Mouse (Mus musculus) C2C12 (cell line): ENCODE measurements around the gene Rnf145. TPM values are rescaled to one million over a fixed set of nuclear protein-coding genes. Genes with fewer than 3 reads are reported as not detected.

Experiments
- H3K27me3 ChIP-seq: one replicate; pipeline ENCODE4 v1.6.1; 2011; ENCODE audit not compliant: control insufficient read depth, insufficient read depth, insufficient read length
- H3K36me3 ChIP-seq: one replicate; pipeline ENCODE4 v1.6.1; 2011; ENCODE audit not compliant: control insufficient read depth, insufficient read depth
- H3K4me3 ChIP-seq: one replicate; pipeline ENCODE4 v1.5.1; 2011; ENCODE audit warnings: mild to moderate bottlenecking, control low read depth; ENCODE audit not compliant: poor library complexity, insufficient read depth, severe bottlenecking
- H3K79me2 ChIP-seq: one replicate; pipeline ENCODE4 v1.6.1; 2011; ENCODE audit not compliant: control insufficient read depth, insufficient read depth
- H3K79me3 ChIP-seq: one replicate; pipeline ENCODE4 v1.6.1; 2011; ENCODE audit warnings: low read depth, control low read depth
- H3ac ChIP-seq: one replicate; pipeline ENCODE3; 2011; ENCODE audit warnings: low read depth; ENCODE audit not compliant: control insufficient read depth, insufficient read length
- CEBPB ChIP-seq: IDR thresholded peaks from one replicate; pipeline ENCODE4 v1.6.1; 2011; ENCODE audit warnings: low read depth, mild to moderate bottlenecking, control low read depth, moderate library complexity
- CTCF ChIP-seq: IDR thresholded peaks from one replicate; pipeline ENCODE4 v1.5.1; 2011; ENCODE audit not compliant: control insufficient read depth, insufficient read depth, insufficient read length
- FOSL1 ChIP-seq: IDR thresholded peaks from one replicate; pipeline ENCODE4 v1.8.0; 2011; ENCODE audit warnings: mild to moderate bottlenecking, low read length; ENCODE audit not compliant: poor library complexity, insufficient read depth, severe bottlenecking
- MAX ChIP-seq: IDR thresholded peaks from one replicate; pipeline ENCODE4 v1.6.1; 2011; ENCODE audit warnings: mild to moderate bottlenecking, control low read depth
- MYOD1 ChIP-seq: IDR thresholded peaks from one replicate; pipeline ENCODE4 v1.6.1; 2011; ENCODE audit warnings: low read depth; ENCODE audit not compliant: control insufficient read depth, insufficient read length
- MYOG ChIP-seq: IDR thresholded peaks from one replicate; pipeline ENCODE4 v1.6.1; 2011; ENCODE audit not compliant: control insufficient read depth, insufficient read length; ENCODE audit errors: extremely low read depth
- USF1 ChIP-seq: IDR thresholded peaks from one replicate; pipeline ENCODE4 v1.6.1; 2011; ENCODE audit warnings: low read depth, mild to moderate bottlenecking, control low read depth, moderate library complexity
- long read RNA-seq, 2 experiments: library from polyadenylated mRNA; unstranded; transcript quantifications; one replicate each; pipeline ENCODE4 v2.0.0; 2019 to 2020
- polyA plus RNA-seq: library from polyadenylated mRNA; unstranded; fragments of >200 nt; fragmentation: generic; extraction: Trizol; gene quantifications from one replicate; pipeline ENCODE4 v1.2.1, GENCODE M21; 2012; ENCODE audit warnings: missing spikeins

The Rnf145 gene
- polyA plus RNA-seq, result 68.9 TPM
- long read RNA-seq, experiment 1, transcript Rnf145-201 (11 exons, 3,570 nt), result major isoform, 39 of 53 reads
- long read RNA-seq, experiment 1, partial matches to known transcripts, result 9 of 53 reads
- long read RNA-seq, experiment 1, other reads (novel, unspliced or antisense), result 5 of 53 reads
- long read RNA-seq, experiment 2, transcript Rnf145-201 (11 exons, 3,570 nt), result major isoform, 677 of 781 reads
- long read RNA-seq, experiment 2, partial matches to known transcripts, result 45 of 781 reads
- long read RNA-seq, experiment 2, other reads (novel, unspliced or antisense), result 59 of 781 reads

DNA sequence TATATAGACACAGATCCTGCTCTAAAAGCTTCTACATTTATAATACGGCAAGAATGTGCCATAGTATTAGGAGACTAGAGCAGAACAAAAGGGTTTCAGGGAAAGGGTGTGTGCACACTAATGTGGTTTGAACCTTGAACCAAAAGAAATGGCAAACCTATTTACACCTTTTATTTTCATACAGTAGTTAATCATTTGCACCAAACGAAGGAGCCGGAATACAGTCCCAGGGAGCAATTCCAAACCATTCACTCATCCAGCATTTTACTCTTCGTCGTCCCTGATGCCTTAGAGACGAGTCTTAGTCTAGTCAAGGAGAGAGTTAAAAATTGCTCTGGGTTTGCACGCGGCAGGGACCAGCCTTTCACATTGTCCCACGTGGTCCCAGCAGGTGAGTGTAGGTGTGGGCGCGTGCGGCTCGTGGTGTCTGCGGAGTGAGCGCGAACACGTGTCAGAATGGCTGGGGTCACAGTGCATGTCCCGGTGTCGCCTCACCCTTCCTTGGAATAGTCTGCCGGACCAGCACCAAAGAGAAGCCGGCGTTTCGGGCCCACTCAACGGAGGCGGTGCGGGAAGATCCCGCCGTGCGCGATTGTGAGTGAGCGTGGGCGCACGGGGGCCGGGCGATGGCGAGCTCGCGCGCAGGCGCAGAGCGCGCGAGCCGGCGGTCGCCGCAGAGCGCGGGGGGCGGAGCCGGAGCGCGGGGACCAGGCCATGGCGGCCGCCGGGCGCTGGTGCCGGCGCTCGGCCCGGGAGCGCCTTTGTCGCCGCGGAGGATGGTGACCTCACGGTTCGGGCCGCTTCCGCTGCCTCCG lies at the start of gene Rnf145:
TSS of gene Rnf145 (plus strand) at position 684 of the 815 bp plus-strand sequence.
- Histone ChIP-seq H3K36me3 (no peaks in the 10 kb centered on the region), H3K79me3 (peaks cover 36% of the 10 kb centered on the region), H3ac (peak within 1 kb of the TSS; percentile 97), H3K4me3 (peak within 1 kb of the TSS; percentile 92), H3K27me3 (no peaks in the 10 kb centered on the region), H3K79me2 (peaks cover 47% of the 10 kb centered on the region)
- TF ChIP-seq FOSL1 (no peak), MAX (peak; percentile 48)

DNA sequence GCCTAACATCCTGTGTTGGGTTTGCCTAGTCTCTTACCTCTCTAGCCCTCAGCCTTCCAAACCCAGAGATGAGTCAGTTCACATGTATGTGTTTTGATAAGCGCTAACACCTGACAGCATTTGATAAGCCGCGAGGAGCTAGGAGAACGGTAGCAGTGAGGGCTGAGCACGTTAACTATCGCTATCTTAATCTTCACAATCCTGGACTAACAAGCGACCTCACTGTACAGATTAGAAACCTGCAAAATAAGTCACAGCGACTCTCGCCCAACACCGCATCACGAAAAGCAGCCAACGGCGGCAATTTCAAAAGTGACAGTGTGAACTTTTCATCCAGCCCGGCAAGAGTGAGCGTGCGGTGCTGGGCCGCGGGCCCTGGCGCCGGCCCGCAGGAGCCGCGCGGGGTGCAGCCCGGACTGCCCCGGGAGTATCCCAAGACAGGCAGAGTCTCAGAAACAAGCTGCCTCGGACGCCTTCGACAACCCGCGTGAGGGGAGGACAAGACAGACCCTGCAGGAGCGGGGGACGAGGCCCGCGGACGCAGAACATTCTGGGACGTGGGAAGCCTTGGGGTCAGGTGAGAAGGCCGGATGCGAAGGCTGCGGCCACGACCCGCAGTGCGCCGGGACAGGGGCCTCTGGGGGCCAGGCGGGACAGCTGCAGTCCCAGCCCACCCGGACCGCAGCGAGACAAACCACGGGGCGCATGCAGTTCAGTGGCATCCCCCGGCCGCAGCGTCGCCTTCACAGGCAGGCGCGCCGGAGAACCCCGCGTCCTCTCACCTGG lies 48.9 kb upstream of the Rnf145 start:
- Histone ChIP-seq H3ac (peak overlapping the region; percentile 98), H3K36me3 (peaks cover 8% of the 10 kb centered on the region), H3K79me2 (peaks cover 15% of the 10 kb centered on the region), H3K4me3 (peak overlapping the region; percentile 76), H3K27me3 (no peaks in the 10 kb centered on the region), H3K79me3 (peaks cover 4% of the 10 kb centered on the region)
- TF ChIP-seq USF1, result no peak
- TF ChIP-seq MYOG, result no peak
- no peak for TF ChIP-seq FOSL1
- TF ChIP-seq CEBPB, result no peak
- no peak for TF ChIP-seq MYOD1
- TF ChIP-seq CTCF, result no peak
- no peak for TF ChIP-seq MAX

- Histone ChIP-seq H3K36me3 (peaks cover 8% of the 10 kb centered on the region), H3K79me2 (peaks cover 15% of the 10 kb centered on the region), H3ac (peak within 1 kb of the TSS; percentile 98), H3K27me3 (no peaks in the 10 kb centered on the region), H3K4me3 (peak within 1 kb of the TSS; percentile 76), H3K79me3 (peaks cover 4% of the 10 kb centered on the region)
- TF ChIP-seq CEBPB, result no peak
- no peak for TF ChIP-seq FOSL1
- no peak for TF ChIP-seq USF1
- TF ChIP-seq MYOG, result no peak
- no peak for TF ChIP-seq MAX
- no peak for TF ChIP-seq CTCF
Measured at GRCm38 (mm10) chr11:44470432-44471336, 48.1 kb upstream of the Rnf145 start, which contains the start of gene Ublcp1. Ublcp1 (minus strand) TSS chr11:44470498.

DNA sequence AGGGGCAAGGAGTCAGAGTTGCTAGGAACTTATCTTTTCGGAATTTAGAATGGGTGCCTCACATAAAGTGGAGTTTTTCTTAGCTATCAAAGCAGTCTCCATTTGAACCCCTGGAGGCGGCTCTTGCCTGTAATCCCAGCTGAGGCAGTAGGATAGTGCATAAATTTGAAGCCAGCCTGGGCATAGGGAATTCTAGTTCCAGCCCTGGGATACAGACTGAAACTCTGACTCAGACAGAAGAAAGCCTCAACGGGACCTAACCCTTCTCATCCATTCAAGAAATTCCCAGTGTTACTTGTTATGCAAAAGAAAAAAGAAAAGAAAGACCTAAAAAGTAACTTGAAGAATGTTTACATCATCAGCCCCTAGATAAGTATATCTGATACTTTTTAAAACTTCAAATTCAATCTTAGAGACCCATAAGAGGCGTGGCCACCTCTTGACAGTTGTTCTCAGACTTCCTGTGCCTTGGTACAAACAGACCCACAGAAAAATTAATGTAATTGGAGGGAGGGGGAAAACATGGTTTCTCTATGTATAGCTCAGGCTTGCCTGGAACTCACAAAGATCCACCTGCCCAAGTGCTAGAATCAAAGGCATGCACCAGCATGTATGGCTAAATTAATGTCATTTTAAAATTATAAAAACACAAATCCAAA lies 47.3 kb upstream of the Rnf145 start:
- H3K79me2 ChIP-seq, result peaks cover 15% of the 10 kb centered on the region
- H3ac ChIP-seq, result peak overlapping the region; percentile 45
- peaks cover 4% of the 10 kb centered on the region for H3K79me3 ChIP-seq
- TF ChIP-seq USF1, result no peak
- no peak for TF ChIP-seq MAX
- TF ChIP-seq CEBPB, result no peak
- no peak for TF ChIP-seq MYOD1
- no peak for TF ChIP-seq FOSL1
- TF ChIP-seq MYOG, result no peak
- TF ChIP-seq CTCF, result no peak
- H3K4me3 ChIP-seq, result peak overlapping the region; percentile 76
- H3K27me3 ChIP-seq, result no peaks in the 10 kb centered on the region
- H3K36me3 ChIP-seq, result peaks cover 3% of the 10 kb centered on the region

GRCm38 (mm10) chr11:44475467-44475866 lies 43.3 kb upstream of the Rnf145 start:
- H3K79me2 ChIP-seq, result no peaks in the 10 kb centered on the region
- H3ac ChIP-seq, result no peak overlapping the region
- no peaks in the 10 kb centered on the region for H3K79me3 ChIP-seq
- H3K36me3 ChIP-seq, result no peaks in the 10 kb centered on the region
- no peaks in the 10 kb centered on the region for H3K27me3 ChIP-seq
- TF ChIP-seq MYOG (no peak), CEBPB (no peak), CTCF (no peak), FOSL1 (no peak), MYOD1 (no peak), USF1 (no peak), MAX (no peak)
- H3K4me3 ChIP-seq, result no peak overlapping the region
